Comparison of ENCODE assay signal across 8 mouse cellular contexts in genomic region chr5:86065101-86065875, GRCm38 (mm10). TPM values are rescaled to one million over a fixed set of nuclear protein-coding genes. Genes with fewer than 3 reads are reported as not detected.
DNase-seq lines count a peak whose midpoint lies in the region; ATAC-seq and TF ChIP-seq lines count a peak whose summit lies in the region.

Cenpc1 (minus strand) TSS chr5:86065583.

- peak; percentile 98 for ATAC-seq in embryonic facial prominence, embryonic 15.5 days (ENCODE audit: insufficient number of reproducible peaks, low FRiP score, low TSS enrichment, low read depth)
- ATAC-seq in limb, embryonic 14.5 days (ENCODE audit: low FRiP score, low read depth) = peak; percentile 97
- ATAC-seq in midbrain, postnatal 0 days (ENCODE audit: low FRiP score) = peak; percentile 92

- H3K4me1 ChIP-seq in bone marrow, adult 2 months (ENCODE audit: control insufficient read depth, insufficient read depth, low read length) = peaks cover 4% of the 10 kb centered on the region; the same call in 1 of the 2 replicates
- peaks cover 19% of the 10 kb centered on the region for H3K4me1 ChIP-seq in embryonic facial prominence, embryonic 15.5 days
- no peaks in the 10 kb centered on the region; the same call in 1 of the 2 replicates for H3K4me1 ChIP-seq in limb, embryonic 14.5 days (ENCODE audit: control insufficient read depth, insufficient read depth, low read length)
- 0 out of 2 replicates have a peak, but pooled peaks cover 6% of the 10 kb centered on the region for H3K4me1 ChIP-seq in midbrain, postnatal 0 days (ENCODE audit: insufficient read depth, low read length)

- peak; percentile 44; the same call in 1 of the 2 replicates for TF ChIP-seq POLR2A in bone marrow, adult 2 months (IDR thresholded peaks at IDR 0.05; ENCODE audit: borderline replicate concordance, control insufficient read depth, low read depth, low read length)
- peak; percentile 75; the same call in 1 of the 2 replicates for TF ChIP-seq POLR2A in limb, embryonic 14.5 days (IDR thresholded peaks at IDR 0.05; ENCODE audit: borderline replicate concordance, extremely low read depth, insufficient read depth, insufficient read length)

- TF ChIP-seq CTCF in bone marrow, adult 2 months (IDR thresholded peaks at IDR 0.05; ENCODE audit: control insufficient read depth, insufficient read depth, low read length) = no peak
- no peak for TF ChIP-seq CTCF in midbrain, postnatal 0 days (IDR thresholded peaks at IDR 0.05)

- under 1% methylated on average over 60 of the region's 60 CpGs for WGBS in bone marrow, adult 2 months
- under 1% methylated on average over 60 of the region's 60 CpGs for WGBS in embryonic facial prominence, embryonic 15.5 days
- WGBS in limb, embryonic 14.5 days = under 1% methylated on average over 55 of the region's 60 CpGs
- under 1% methylated on average over 60 of the region's 60 CpGs for WGBS in midbrain, postnatal 0 days

- H3K4me3 ChIP-seq in bone marrow, adult 2 months (replicated peaks; ENCODE audit: control insufficient read depth, low read depth, low read length) = peak within 1 kb of the TSS; percentile 92
- H3K4me3 ChIP-seq in embryonic facial prominence, embryonic 15.5 days (replicated peaks) = peak within 1 kb of the TSS; percentile 69
- peak within 1 kb of the TSS; percentile 84 for H3K4me3 ChIP-seq in limb, embryonic 14.5 days (replicated peaks; ENCODE audit: low read length)
- H3K4me3 ChIP-seq in midbrain, postnatal 0 days (ENCODE audit: low read depth, low read length) = peak within 1 kb of the TSS; percentile 86

- no peaks in the 10 kb centered on the region for H3K27me3 ChIP-seq in embryonic facial prominence, embryonic 15.5 days
- H3K27me3 ChIP-seq in limb, embryonic 14.5 days (ENCODE audit: control insufficient read depth, insufficient read depth, low read length) = no peaks in the 10 kb centered on the region
- H3K27me3 ChIP-seq in midbrain, postnatal 0 days (ENCODE audit: insufficient read depth, low read length) = no peaks in the 10 kb centered on the region

- no peaks in the 10 kb centered on the region for H3K9me3 ChIP-seq in embryonic facial prominence, embryonic 15.5 days (replicated peaks)
- no peaks in the 10 kb centered on the region for H3K9me3 ChIP-seq in limb, embryonic 14.5 days (ENCODE audit: control insufficient read depth, low read length)
- H3K9me3 ChIP-seq in midbrain, postnatal 0 days (ENCODE audit: low read length) = no peaks in the 10 kb centered on the region

- peak within 1 kb of the TSS; percentile 80 for H3K4me2 ChIP-seq in embryonic facial prominence, embryonic 15.5 days (replicated peaks)
- H3K4me2 ChIP-seq in limb, embryonic 14.5 days (replicated peaks; ENCODE audit: low read depth, low read length, severe bottlenecking) = peak within 1 kb of the TSS; percentile 71
- peak within 1 kb of the TSS; percentile 58 for H3K4me2 ChIP-seq in midbrain, postnatal 0 days (ENCODE audit: low read depth, low read length, poor library complexity, severe bottlenecking)

- DNase-seq in 416B (ENCODE audit: low read depth) = peak; percentile 99
- peak; percentile 95 for DNase-seq in heart, adult 8-10 months (ENCODE audit: low spot score)
- peak; percentile 98 for DNase-seq in kidney, adult 9 months
- DNase-seq in limb, embryonic 14.5 days (ENCODE audit: low spot score) = peak; percentile 98
- DNase-seq in midbrain, postnatal 0 days (ENCODE audit: low spot score) = peak; percentile 98
- DNase-seq in spleen, postnatal 14 days (ENCODE audit: low spot score in 2 of 2) = peak; percentile 98

- peak within 1 kb of the TSS; percentile 96 for H3K27ac ChIP-seq in bone marrow, adult 2 months (ENCODE audit: control insufficient read depth, insufficient read depth, low read depth, low read length, poor library complexity)
- peak within 1 kb of the TSS; percentile 95 for H3K27ac ChIP-seq in embryonic facial prominence, embryonic 15.5 days (replicated peaks)
- H3K27ac ChIP-seq in limb, embryonic 14.5 days (replicated peaks; ENCODE audit: low read depth, low read length) = peak within 1 kb of the TSS; percentile 91
- H3K27ac ChIP-seq in midbrain, postnatal 0 days (ENCODE audit: low read depth, low read length) = peak within 1 kb of the TSS; percentile 85

- H3K9ac ChIP-seq in embryonic facial prominence, embryonic 15.5 days = peak within 1 kb of the TSS; percentile 57
- H3K9ac ChIP-seq in limb, embryonic 14.5 days (ENCODE audit: low read depth, low read length, severe bottlenecking) = peak within 1 kb of the TSS; percentile 80
- peak within 1 kb of the TSS; percentile 87 for H3K9ac ChIP-seq in midbrain, postnatal 0 days (replicated peaks; ENCODE audit: low read length, poor library complexity, severe bottlenecking)

- no peaks in the 10 kb centered on the region for H3K36me3 ChIP-seq in embryonic facial prominence, embryonic 15.5 days
- no peaks in the 10 kb centered on the region for H3K36me3 ChIP-seq in limb, embryonic 14.5 days (ENCODE audit: control insufficient read depth, insufficient read depth, low read length)
- H3K36me3 ChIP-seq in midbrain, postnatal 0 days (ENCODE audit: insufficient read depth, low read length) = no peaks in the 10 kb centered on the region

RNA-seq across cellular contexts. Expression of gene Cenpc1, which starts in this region (rescaled TPM):
- 14.6 and 16.1 TPM in 2 replicates for polyA plus RNA-seq in bone marrow, adult 2 months (2011; ENCODE audit: insufficient read depth, insufficient read length, low replicate concordance, missing spikeins)
- polyA plus RNA-seq in embryonic facial prominence, embryonic 15.5 days (2015; fragmentation: Nextera tagmentation; extraction: Ambion mirVana) = 26.5 and 29.7 TPM in 2 replicates
- 1 to 10 TPM; 3.8 to 6.2 (median 5.1) TPM for total RNA-seq in heart, adult 8-10 months (2022)
- 12.8 and 18.9 TPM in 2 replicates for polyA plus RNA-seq in limb, embryonic 14.5 days (2012; rRNA removed)
- polyA plus RNA-seq in limb, embryonic 14.5 days (2014; fragmentation: Nextera tagmentation; extraction: Ambion mirVana) = 26.4 and 29.2 TPM in 2 replicates
- total RNA-seq in midbrain, postnatal 0 days (2014; rRNA removed) = 19.1 and 24.2 TPM in 2 replicates
- 22.3 and 23.5 TPM in 2 replicates for polyA plus RNA-seq in midbrain, postnatal 0 days (2015; fragmentation: Nextera tagmentation; extraction: Ambion mirVana)

Comparison
In these comparisons a context has a peak if more than half of its experiments do, and no peak if none do; other contexts are left out.
1. Peak in every context shown above with its lines: DNase-seq, ATAC-seq, H3K4me3 ChIP-seq and H3K27ac ChIP-seq.